Mouse (Mus musculus): Measurements from ENCODE around the gene Tmem106a. TPM values are rescaled to one million over a fixed set of nuclear protein-coding genes. Genes with fewer than 3 reads are reported as not detected.
"Not testable (repeated sequence)": the region's sequence is repeated elsewhere in the genome, so short reads cannot be mapped to it uniquely, and the experiment has no call there.

Gene Tmem106a
- total RNA-seq, 2 experiments from 2014 or later = 19.2 to 21.0 TPM

GRCm38 (mm10) chr11:101628733-101629417, 46.8 kb downstream of the Tmem106a start:
- DNase-seq (ENCODE audit: low spot score in 2 of 2) = not testable (repeated sequence)

GRCm38 (mm10) chr11:101635660-101636059, 53.6 kb downstream of the Tmem106a start:
- DNase-seq (ENCODE audit: low spot score in 2 of 2) = no peak

GRCm38 (mm10) chr11:101639761-101640160, 57.7 kb downstream of the Tmem106a start:
- DNase-seq (ENCODE audit: low spot score in 2 of 2) = no peak

GRCm38 (mm10) chr11:101640857-101641709, 59.0 kb downstream of the Tmem106a start:
- peak; percentile 42 to 53 for DNase-seq (ENCODE audit: low spot score in 2 of 2)

Other genes starting within 250 kb of the Tmem106a start
- 10 to 100 TPM; 17.8 to 30.5 TPM for gene G6pc, start 214.7 kb upstream of the Tmem106a start, total RNA-seq (2021)
- gene Aarsd1, start 164.6 kb upstream of the Tmem106a start, total RNA-seq (2021) = 10 to 100 TPM; 29.9 to 31.1 TPM
- 1 to 10 TPM; 3.4 to 5.9 TPM for gene Gm27029, start 157.4 kb upstream of the Tmem106a start, total RNA-seq (2021)
- 10 to 100 TPM; 20.1 to 22.0 TPM for gene Rundc1, start 157.2 kb upstream of the Tmem106a start, total RNA-seq (2021)
- gene Ptges3l, start 156.9 kb upstream of the Tmem106a start, total RNA-seq (2021) = 1 to 10 TPM; 6.4 to 6.7 TPM
- 100 to 1,000 TPM in 1 of 2 experiments, 10 to 100 TPM in 1; 90.3 to 116 TPM for gene Rpl27, start 139.9 kb upstream of the Tmem106a start, total RNA-seq (2021)
- 10 to 100 TPM; 30.0 to 30.3 TPM for gene Ifi35, start 133.8 kb upstream of the Tmem106a start, total RNA-seq (2021)
- 10 to 100 TPM; 16.4 to 20.0 TPM for gene Rnd2, start 117.2 kb upstream of the Tmem106a start, total RNA-seq (2021)
- gene Vat1, start 116.0 kb upstream of the Tmem106a start, total RNA-seq (2021) = 100 to 1,000 TPM; 103 to 105 TPM
- gene Brca1, start 30.3 kb upstream of the Tmem106a start, total RNA-seq (2021) = 10 to 100 TPM; 16.6 to 18.9 TPM
- gene Nbr1, start 30.1 kb upstream of the Tmem106a start, total RNA-seq (2021) = 100 to 1,000 TPM; 167 to 227 TPM
- not detected for gene Gm11634, start 17.0 kb downstream of the Tmem106a start, total RNA-seq (2021)
- 10 to 100 TPM; 29.1 to 33.0 TPM for gene Rdm1, start 45.0 kb downstream of the Tmem106a start, total RNA-seq (2021)
- 10 to 100 TPM in 1 of 2 experiments, 1 to 10 TPM in 1; 9.9 to 10.4 TPM for gene Arl4d, start 83.3 kb downstream of the Tmem106a start, total RNA-seq (2021)
- gene Dhx8, start 150.7 kb downstream of the Tmem106a start, total RNA-seq (2021) = 10 to 100 TPM; 29.1 to 32.7 TPM
- gene Etv4, start 203.1 kb downstream of the Tmem106a start, total RNA-seq (2021) = 1 to 10 TPM; 6.5 to 9.9 TPM